Mouse (Mus musculus) embryo, embryonic 10.5 days (tissue): ENCODE data around the gene Zfp82.
A peak's percentile ranks its signal among the peaks of the same experiment; 100 is the strongest.
"Not testable (repeated sequence)": the region's sequence is repeated elsewhere in the genome, so short reads cannot be mapped to it uniquely, and the experiment has no call there.

Experiments
- DNase-seq: peaks from one replicate; pipeline ENCODE4 v3.0.0-alpha.2; 2015; ENCODE audit warnings: low spot score

Zfp82 gene

DNA sequence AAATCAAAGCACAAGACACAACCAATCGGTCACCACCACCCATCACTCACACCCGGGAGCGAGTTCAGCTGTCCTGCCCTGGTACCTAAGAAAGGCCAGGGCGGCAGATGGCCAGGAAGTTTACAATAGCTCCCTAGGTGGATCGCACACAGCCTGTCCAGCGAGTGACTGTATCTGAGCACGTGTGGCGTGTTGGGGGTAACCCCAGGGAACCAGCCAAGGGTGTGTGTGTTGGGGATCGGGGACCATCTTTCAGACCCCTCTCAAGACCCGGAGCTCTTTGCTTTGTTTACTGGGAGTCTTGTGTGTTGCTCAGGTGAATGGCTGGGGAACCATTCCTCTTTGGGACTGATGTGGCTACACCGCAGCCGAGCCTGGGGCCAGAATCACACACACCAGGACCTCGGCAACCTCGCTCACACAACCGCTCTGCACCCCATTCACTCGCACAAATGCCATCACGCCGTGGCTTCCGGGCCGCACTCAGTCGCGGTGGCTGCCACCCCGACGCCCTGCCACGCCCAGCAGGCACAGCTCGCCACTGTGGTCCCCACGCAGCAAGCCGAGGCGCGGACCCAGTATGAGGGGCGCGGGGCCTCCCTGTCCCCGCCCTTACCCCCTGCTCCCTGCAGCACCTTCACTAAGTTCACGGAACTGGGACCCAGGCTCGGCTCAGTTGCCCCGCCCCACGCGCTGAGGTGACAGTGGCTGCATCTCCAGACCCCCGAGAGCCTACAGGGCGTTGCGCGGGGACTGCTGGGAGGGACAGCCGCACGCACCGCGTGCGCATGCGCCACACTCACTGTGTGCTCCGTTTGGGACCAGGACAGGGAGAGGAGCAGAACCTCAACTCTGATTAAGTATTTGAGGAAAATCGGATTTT lies at the start of gene Zfp82:
Gene Zfp82 (minus strand): TSS at position 755 of the 883 bp plus-strand sequence.
- DNase-seq: peak; percentile 92

- peak; percentile 65 for DNase-seq
These were observed 49.5 kb upstream of the Zfp82 start for GRCm38 (mm10) chr7:30122188-30122530.

DNA sequence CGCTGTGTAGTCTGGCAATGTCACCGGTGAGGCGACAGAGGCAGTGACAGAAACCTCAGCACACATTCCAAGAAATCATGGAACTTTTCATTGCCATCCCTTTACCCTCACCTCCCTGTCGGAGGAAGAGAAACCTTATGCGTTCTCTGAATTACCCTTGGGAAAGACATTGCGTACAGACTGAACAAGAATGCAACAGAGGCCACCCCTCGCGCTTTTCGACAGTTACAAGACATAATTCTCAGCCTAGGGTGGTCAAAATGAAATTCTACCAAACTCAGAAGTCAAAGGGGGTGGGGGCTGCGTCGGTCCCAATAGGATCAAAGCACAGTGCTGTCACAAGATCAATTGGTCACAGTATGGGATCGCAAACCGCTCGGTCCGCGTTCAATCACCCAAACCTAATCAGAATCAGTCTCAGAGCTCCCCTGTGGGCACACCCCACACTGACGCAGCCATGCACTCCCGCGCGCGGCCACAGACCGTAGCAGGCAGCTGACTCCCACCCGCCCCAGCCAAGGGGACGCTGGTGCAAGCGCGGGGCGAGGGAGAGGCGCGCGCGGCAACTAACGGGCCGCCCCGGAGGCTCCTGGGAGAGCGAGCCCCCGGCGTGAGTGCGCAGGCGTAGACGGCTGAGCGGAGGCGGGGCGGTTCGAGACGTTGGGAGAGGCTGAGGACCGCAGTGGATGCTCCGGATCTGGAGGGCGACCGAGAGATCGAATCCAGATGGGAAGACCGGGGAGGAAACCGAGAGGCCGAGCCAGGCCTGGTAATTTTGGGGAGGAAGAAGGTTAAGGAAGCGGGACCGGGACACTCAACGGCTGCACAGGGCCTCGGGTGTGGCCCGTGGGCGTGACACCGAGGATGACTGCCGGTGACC lies 48.8 kb upstream of the Zfp82 start, which contains the start of gene Zfp382:
Gene Zfp382 (plus strand): TSS at position 635 of the 880 bp plus-strand sequence.
- DNase-seq: peak; percentile 95

- DNase-seq: not testable (repeated sequence)
These were observed 45.2 kb upstream of the Zfp82 start for GRCm38 (mm10) chr7:30117935-30118334.

- DNase-seq: no peak
These were observed 43.4 kb upstream of the Zfp82 start for GRCm38 (mm10) chr7:30116076-30116475.

DNA sequence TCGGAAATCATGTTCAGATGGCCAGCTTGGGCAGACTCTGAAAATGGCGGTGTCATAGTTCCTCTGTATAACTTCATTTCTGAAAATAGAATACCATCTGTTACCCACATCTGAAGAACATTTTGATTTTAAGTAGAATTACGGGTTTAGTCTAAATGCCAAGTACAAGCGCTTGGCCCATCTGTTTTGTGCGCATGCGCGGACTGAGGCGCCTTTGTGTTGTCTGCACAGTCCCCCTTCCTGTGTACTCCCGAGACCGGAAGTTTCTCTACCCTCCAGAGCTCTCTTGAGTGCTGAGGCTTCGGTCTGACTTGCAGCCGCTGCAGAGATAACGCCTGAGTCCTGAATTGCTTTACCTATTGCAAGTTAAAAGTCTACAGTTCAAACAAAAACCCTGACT lies 26.6 kb upstream of the Zfp82 start:
- DNase-seq: no peak

- peak; percentile 57 for DNase-seq
These were observed 22.9 kb upstream of the Zfp82 start for GRCm38 (mm10) chr7:30095551-30096125.

- DNase-seq: peak; percentile 98
These were observed 22.1 kb upstream of the Zfp82 start, which contains the start of gene Zfp260 for GRCm38 (mm10) chr7:30094646-30095429. Gene Zfp260 (plus strand): TSS chr7:30094777.

DNA sequence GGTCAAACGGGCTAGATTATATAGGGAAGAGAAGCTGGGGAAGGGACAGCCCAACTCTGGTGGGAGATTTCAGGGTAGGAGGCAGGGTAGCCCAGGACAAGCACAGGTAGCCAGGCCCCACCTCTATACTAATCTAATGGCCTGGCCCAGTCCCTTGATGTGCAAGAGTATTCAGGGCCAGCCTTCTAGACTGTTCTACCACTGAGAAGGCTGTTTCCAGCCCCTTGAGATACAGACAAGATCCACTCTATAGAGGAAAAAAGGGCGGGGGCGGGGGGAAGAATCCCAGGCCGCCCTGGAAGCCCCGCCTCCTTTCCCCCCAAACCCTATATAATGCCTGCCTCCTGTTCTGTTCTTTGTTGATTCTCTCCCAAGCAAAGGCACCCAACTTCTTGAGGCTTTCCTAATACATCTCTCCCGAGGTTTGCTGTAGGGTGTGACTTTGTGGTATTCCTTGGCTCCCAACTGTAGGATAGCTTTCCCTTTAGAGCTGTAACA lies 21.3 kb upstream of the Zfp82 start:
- no peak for DNase-seq

- DNase-seq: no peak
These were observed 20.0 kb upstream of the Zfp82 start for GRCm38 (mm10) chr7:30092666-30093065.

DNA sequence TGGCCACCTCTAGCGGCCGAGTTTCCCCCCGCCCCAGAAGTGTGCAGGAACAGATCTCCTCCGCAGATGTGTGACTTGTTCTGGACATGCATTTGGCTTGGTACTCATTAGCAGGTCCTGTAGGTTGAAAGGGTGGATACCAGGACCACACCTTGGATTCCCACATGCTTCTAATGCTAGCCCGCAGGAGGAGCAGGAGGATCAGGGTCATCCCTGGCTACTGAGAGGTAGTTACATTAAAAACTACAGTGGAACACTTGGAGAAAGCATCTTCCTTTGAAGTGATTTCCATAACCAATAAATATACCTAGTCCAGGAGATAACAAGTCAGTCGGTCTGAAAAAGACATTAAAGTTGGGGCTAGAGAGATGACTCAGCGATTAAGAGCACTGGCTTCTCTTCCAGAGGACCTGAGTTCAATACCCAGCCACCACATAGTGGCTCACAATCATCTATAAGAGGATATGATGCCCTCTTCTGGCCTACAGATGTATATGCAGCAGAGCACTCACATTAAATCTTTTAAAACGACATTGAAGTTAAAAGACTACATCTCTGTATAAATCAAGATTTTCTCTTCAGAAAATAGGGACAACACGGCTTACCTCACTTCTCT lies 18.4 kb upstream of the Zfp82 start:
- DNase-seq: peak; percentile 82

DNA sequence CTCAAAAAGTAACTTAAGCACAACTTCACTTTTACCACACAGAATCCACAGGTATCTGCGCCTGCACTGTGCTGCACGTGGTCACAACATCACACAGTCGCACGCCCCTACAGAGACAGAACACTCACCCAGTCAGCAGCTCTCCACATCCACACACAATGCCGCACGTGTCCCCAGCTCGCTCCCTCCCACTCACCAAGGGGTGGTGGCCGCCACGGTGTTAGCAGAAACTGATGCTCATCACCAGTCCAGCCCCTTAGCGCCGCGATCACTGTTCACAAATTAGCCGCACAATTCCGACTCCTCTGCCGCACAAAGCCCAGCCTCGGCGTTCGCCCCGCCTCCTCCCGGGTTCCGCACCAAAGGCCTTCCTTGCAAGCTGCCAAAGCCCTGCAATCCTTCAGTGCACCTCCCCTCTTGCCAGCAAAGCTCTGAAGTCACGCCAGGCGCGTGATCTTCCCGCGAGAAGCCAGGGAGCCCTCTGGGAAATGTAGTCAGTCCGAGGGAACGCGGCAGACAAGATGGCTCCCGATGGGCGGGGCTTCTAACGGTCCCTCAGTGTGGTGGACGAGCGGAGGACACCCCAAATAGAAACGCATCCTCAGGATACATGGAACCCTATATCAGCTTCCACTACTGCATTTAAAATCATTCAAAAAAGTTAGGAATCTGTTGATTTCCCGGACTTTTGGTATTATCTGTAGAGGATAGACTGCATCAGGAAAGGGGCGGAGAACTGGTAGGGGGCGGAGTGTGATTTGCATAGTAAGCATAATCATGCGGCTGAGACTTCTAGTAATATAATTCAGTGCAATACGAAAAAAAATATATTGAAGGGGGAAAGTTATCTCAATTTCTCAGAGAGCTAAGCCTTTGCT lies 17.6 kb upstream of the Zfp82 start, which contains the start of the genes Gm26920 and Zfp566:
Gene Gm26920 (minus strand): TSS at position 319 of the 878 bp plus-strand sequence.
Gene Zfp566 (minus strand): TSS at position 436 of the 878 bp plus-strand sequence.
- peak; percentile 100 for DNase-seq

DNA sequence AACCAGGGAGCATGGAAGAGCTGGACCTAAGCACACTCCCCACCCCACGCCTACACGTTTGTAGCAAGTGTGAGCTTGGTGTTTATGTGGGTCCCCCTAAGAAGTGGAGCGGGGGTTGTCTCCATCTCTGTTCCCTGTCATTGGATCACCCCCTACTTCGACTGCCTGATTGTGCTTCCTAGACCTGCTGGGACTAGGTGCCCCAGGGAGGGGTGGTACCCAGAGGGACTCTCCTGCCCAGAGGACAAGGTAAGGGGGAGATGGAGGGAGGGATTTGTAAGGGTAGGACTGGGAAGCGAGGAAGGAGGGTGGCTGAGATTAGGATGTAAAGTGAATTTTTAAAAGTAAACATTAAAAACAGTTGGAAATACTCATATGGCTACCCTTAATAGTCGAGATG lies 16.7 kb upstream of the Zfp82 start:
- DNase-seq: peak; percentile 21

- DNase-seq: no peak
These were observed 13.8 kb upstream of the Zfp82 start for GRCm38 (mm10) chr7:30086524-30086923.

DNA sequence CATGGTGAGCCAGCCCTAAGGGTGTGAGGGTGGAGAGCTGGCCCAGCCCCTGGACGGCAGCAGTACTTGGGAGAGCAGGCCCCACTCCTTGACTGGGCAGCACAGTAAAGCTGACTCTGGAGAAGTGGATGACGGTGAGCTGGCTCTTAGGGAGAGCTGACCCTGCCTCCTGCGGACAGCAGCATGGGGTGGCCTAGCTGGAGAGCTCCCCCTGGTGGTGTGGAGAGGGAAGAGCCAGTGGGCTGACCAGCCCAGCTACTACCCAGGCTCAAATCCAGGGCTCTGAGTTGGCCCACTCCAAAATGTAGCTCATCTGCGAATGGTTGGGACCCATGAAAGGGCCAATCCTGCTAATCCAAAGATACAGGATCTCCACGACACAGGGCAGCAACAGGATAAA lies 8.1 kb downstream of the Zfp82 start:
- DNase-seq: no peak

- peak; percentile 42 for DNase-seq
These were observed 10.2 kb downstream of the Zfp82 start for GRCm38 (mm10) chr7:30062478-30062877.

DNA sequence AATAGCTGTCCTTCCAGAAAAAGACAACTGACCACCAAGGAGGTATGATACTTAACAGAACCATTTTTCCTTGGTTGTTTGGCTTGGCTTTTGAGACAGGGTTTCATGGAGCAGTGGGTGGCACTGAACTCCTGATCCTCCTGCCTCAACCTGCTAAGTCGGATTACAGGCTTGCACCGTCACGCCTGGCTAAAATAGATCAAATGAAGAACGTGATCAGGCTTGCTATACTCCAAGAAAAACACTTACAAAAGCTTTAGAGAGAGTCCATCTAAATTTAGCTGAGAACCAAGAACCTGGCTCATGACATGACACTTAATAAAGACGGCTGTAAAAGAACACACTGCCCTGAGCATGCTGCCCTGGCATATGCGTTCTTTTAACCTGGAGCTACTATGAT lies 12.4 kb downstream of the Zfp82 start:
- no peak for DNase-seq

DNA sequence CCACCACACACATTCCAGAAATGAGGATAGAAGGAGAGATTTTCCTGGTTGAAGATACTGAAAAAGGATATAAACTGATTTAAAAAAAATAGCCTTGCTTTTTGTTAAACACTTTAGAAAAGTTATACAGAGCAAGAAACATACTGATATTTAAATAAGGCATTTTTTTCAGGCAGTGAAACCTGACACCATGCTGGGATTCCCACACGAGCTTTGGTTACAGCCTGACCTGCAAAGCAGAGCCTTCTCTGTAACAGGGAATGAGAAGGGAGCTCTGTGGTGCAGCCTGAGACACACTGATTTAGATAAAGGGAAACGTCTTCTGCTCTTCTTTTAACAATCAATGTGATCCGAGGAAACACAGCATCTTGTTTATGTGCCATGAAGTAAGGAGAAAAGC lies 19.1 kb downstream of the Zfp82 start:
- peak; percentile 40 for DNase-seq

GRCm38 (mm10) chr7:30050882-30051548 lies 21.7 kb downstream of the Zfp82 start, which contains the start of gene Zfp14:
Gene Zfp14 (minus strand): TSS chr7:30051380.
- peak; percentile 96 for DNase-seq
